Mouse (Mus musculus) gastrocnemius, adult 2 months (tissue): ENCODE data around the gene Glt8d2. TPM values are rescaled to one million over a fixed set of nuclear protein-coding genes. Genes with fewer than 3 reads are reported as not detected.

ENCODE experiments used
- DNase-seq: peaks from one replicate; pipeline ENCODE4 v3.0.0; 2022
- H3K27ac ChIP-seq: fragments of 200-600 bp; 2 replicates; pipeline ENCODE4 v1.8.1; 2022; ENCODE audit warnings: mild to moderate bottlenecking
- H3K4me3 ChIP-seq: fragments of 200-600 bp; 2 replicates; pipeline ENCODE4 v1.8.1; 2022; ENCODE audit warnings: mild to moderate bottlenecking, moderate library complexity
- CTCF ChIP-seq: fragments of 200-600 bp; IDR thresholded peaks from 2 replicates; pipeline ENCODE4 v1.8.1; 2022; ENCODE audit warnings: antibody characterized with exemption, mild to moderate bottlenecking, moderate library complexity
- intact Hi-C: fragments of 180-260 bp; cut with DNase I; formaldehyde crosslinking; loops from one replicate; pipeline ENCODE4 v1.15.1; 2025
- long read RNA-seq, 2 experiments: library from polyadenylated mRNA; stranded (forward); transcript quantifications; one replicate each; pipeline ENCODE4 v2.0.0; 2021
- total RNA-seq, 2 experiments: library from RNA; stranded (reverse); gene quantifications; 2 replicates each; pipeline ENCODE4 v1.2.3; 2021

The Glt8d2 gene
- 1 to 10 TPM; 1.5 to 3.0 TPM for total RNA-seq
- long read RNA-seq, experiment 1, partial matches to known transcripts = 0 of 2 reads
- long read RNA-seq, experiment 1, other reads (novel, unspliced or antisense) = 0 of 2 reads
- long read RNA-seq, experiment 2 = 0 reads

DNA sequence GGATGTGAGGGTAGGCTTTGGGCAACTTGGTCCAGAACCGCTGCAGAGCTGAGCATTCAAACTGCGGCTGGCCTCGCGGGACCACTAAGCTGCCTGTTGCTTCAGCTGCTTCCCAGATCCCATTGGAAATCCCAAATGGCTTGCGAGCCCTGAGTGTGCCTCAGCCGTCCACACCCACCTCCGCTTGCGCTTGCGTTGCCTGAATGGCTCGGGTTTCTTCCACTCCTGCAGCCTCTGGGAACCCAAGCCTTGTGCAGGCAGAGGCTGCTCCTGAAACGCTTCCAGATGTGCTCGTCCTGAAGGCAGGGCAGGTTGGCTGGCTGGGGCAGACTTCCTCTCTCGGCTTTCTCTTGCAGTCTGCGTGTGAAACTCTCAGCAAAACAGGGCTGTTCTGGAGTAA lies at the start of gene Glt8d2:
TSS of gene Glt8d2 (minus strand) at position 157 of the 400 bp plus-strand sequence.
- peak within 1 kb of the TSS; percentile 66 for H3K4me3 ChIP-seq
- no peak for TF ChIP-seq CTCF
- peak; percentile 89 for DNase-seq
- peak within 1 kb of the TSS; percentile 79 for H3K27ac ChIP-seq
- intact Hi-C loops = no loop called here

DNA sequence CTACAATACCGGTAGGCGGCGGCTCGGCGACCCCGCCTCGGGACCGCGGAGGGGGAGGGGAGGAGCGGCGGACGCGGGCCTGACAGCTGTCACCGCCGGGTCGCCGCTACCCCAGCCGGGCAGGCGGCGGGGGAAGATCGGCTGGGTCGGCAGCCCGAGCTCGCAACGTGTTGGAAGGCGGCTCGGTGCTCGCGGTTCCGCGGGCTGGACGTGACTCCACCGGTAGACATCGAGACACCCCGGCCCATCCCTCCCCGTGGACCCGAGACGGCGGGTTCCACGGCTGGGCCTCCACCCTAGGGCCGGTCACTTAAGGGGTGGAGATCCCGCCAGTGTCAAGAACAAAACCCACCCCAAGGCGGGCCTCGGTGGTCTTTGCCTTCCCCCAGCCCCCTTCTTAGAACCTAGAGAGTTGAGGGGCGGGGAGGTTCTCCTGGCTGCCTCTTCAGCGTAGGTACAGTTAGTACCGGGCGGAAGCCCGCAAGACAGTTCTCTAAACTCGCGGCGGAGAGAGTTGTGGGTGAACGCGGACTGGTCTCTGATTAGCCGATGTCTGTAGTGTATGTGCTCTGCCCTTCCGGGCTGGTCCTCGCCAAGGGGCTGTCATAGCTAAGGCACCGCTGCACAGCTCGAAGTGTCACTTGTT lies 9.0 kb upstream of the Glt8d2 start:
- peak; percentile 29 for DNase-seq
- Histone ChIP-seq H3K4me3 (peak overlapping the region; percentile 99), H3K27ac (peak overlapping the region; percentile 88)
- intact Hi-C loops = loop anchor here (1.0 kb wide), 1 partner anchor 64 kb away; no protein-coding TSS in a partner anchor
- peak; percentile 0; the same call in 1 of the 2 replicates for TF ChIP-seq CTCF

DNA sequence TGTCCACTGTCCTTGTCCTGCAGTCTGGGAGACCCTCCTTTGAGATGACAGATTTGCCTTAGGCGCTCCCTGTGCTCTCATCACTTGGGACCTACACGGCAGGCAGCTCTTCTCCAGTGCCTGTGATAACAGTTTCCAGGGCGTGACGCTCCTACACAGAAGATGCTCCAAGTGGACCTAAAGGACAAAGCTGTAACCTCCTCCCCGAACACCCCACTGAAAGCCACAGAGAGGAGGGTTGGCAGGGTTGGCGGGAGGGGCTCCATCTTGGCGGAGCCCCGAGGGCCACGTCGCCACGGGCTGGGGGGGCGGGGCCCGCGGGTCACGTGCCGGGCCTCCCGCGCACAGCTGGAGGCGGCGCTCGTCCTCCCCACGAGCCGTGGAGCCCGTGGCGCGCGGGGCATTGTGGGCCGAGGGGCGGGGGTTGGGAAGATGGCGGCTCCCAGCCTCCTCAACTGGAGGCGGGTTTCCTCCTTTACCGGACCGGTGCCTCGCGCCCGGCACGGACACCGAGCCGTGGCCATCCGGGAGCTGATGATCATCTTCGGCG lies 8.3 kb upstream of the Glt8d2 start:
- Histone ChIP-seq H3K27ac (peak overlapping the region; percentile 88), H3K4me3 (peak overlapping the region; percentile 99)
- peak; percentile 96 for DNase-seq
- intact Hi-C loops = loop anchor here (1.0 kb wide), 1 partner anchor 65 kb away; no protein-coding TSS in a partner anchor
- TF ChIP-seq CTCF = peak; percentile 4; the same call in 1 of the 2 replicates

DNA sequence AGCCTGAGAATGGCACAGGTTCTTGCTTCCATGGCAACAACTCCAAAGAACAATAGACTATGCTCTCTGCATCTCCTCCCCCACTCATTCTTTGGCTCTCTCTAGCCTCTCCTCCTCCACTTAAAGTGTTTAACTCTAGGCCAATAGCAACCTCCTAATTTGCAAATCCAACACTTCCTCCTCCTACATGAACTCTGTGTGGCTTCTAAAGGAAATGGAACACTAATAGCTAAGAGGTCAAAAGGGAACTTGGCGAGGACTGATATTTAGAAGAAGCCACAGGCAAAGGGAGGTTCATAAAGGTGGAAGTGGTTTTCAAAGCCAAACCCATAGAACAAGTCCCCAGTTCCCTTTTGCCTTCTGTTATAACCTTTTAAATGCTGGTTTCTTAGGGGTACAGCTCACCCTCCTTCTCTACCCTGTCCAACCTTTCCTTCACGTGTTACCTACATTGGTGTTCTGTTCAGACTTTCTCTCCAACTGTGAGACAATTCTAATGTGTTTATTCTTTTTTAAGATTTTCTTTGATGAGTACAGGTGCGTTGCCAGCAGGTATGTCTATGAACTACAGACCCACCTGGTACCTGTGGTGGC lies 7.0 kb upstream of the Glt8d2 start:
- Histone ChIP-seq H3K4me3 (no peak overlapping the region), H3K27ac (peak overlapping the region; percentile 88; the same call in 1 of the 2 replicates)
- no peak for DNase-seq
- no peak for TF ChIP-seq CTCF
- intact Hi-C loops = loop anchor here (2.0 kb wide), 1 partner anchor 29 kb away; no protein-coding TSS in a partner anchor

DNA sequence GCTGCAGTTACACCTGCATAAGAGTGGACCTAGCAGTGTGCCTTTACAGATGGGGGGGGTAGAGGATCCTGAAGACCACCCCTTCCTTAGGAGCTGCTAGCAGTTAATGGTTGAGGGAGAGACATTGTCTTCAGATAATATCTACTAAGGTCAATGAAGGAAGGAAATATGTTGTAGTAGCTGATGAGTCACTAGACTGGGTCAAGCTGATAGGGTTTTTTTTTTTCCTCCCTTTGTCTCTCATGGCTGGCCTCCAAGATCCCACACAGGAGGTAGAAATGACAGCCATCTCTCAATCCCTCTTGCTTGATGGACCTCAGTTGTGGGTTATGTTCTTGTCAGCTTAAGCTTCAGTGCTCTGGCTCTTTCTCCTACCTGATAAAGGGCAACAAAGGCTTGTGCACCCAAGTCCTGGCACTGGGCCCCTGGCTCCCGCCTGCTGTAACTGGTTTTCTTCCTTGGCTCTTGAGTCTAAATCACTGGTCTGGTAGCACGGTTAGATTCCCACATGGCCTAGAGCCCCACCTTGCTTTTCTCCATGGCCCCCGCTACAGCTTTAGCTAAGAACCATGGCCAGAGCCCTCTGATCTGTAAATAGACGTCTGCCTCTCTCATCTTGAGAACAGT lies 6.1 kb upstream of the Glt8d2 start:
- intact Hi-C loops = loop anchor here (2.0 kb wide), 1 partner anchor 28 kb away; no protein-coding TSS in a partner anchor
- no peak for TF ChIP-seq CTCF
- Histone ChIP-seq H3K4me3 (no peak overlapping the region), H3K27ac (peak overlapping the region; percentile 56)
- no peak for DNase-seq

DNA sequence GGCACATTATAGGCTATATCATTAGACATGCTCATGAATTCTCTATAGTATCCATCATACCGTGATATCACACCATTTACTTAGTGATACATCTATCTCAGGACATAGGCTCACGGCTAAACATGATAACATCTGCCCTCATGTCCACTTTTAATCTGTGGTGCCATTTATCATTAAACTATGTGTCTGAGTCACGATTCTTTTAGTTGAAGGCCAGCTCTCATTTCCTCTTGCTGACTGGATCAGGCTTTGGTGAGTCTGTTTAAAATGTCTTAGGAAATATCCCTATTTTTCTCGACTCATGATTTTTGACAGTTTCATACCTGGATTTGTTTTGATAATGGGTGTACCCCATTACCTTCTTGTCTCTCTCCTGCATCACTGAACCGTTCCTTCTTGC lies 5.5 kb upstream of the Glt8d2 start, which contains the start of gene Hcfc2:
TSS of gene Hcfc2 (plus strand) at position 205 of the 400 bp plus-strand sequence.
- intact Hi-C loops = loop anchor here (2.0 kb wide), 1 partner anchor 27 kb away; no protein-coding TSS in a partner anchor
- peak within 1 kb of the TSS; percentile 56 for H3K27ac ChIP-seq
- TF ChIP-seq CTCF = no peak

DNA sequence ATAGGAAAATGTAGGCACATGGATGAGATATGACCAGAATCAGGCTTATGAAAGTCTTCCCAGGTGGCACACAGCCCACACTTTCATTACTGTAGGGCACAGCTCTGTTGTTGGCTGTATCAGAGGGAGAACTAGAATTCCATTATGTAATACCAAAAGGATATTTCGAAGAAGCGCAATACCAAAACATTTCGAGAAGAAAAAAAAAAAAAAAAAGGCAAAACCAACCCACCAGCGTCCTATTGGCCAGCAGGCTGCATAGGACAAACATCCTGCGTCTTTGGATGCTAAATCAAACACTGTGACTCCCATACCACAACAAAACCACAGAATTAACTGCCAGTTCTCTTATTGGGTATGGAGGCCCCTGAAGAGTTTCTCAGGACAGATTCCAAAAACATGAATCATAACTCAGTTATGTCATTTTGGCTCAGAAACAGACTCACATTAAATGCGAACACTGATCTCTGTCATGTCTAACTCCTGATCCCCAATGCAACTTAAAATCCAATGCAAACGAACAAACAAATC lies 704 bp downstream of the Glt8d2 start:
- no peak for TF ChIP-seq CTCF
- peak overlapping the region; percentile 79 for H3K27ac ChIP-seq

More for the DNA sequence above, 5.5 kb upstream of the Glt8d2 start, which contains the start of gene Hcfc2:
- no peak for DNase-seq
- H3K4me3 ChIP-seq = no peak within 1 kb of the TSS

DNA sequence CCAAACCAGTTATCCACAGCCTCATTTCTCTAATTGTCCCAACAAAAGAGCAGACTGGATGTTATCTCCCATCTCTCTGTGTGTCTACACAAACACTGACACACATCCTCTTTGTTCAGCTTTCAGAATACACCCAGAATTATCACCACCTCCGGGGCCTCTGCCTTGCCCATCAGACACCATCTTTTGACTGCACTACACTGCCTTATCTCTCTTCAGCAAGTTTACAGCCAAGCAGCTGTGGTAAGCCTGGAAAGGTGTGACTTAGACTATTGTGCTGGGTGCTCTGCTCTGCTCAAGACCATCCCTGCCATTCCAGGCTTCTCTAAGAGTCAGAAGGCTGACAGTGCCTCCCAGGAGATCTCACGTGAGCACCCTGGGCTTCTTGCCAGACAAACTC lies 5.0 kb downstream of the Glt8d2 start:
- no peak for DNase-seq
- no peak for TF ChIP-seq CTCF

More for the DNA sequence above, 704 bp downstream of the Glt8d2 start:
- intact Hi-C loops = no loop called here
- peak overlapping the region; percentile 66 for H3K4me3 ChIP-seq
- peak; percentile 46 for DNase-seq

DNA sequence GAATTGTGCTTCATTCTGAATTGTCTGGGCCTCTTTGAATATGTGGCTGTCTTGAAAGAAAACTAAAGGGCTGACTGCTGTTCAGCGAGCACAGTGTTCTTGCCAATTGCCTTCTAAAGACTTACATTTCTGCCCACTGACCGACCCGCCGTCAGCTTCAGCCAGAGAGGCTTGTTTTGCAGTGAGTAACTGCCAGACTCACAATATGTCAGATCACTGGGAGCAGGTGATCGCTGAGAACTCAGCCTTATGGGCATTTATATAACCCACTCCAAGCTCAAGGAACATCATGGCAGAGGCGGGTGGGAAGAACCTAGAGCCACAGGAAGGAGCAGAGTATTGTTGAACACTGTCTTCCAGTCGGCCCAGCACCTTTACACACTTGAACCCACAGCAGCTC lies 8.8 kb downstream of the Glt8d2 start:
- Histone ChIP-seq H3K27ac (no peak overlapping the region), H3K4me3 (no peak overlapping the region)
- no peak for DNase-seq
- TF ChIP-seq CTCF = no peak
- intact Hi-C loops = no loop called here

More for the DNA sequence above, 5.0 kb downstream of the Glt8d2 start:
- Histone ChIP-seq H3K4me3 (no peak overlapping the region), H3K27ac (no peak overlapping the region)
- intact Hi-C loops = no loop called here

DNA sequence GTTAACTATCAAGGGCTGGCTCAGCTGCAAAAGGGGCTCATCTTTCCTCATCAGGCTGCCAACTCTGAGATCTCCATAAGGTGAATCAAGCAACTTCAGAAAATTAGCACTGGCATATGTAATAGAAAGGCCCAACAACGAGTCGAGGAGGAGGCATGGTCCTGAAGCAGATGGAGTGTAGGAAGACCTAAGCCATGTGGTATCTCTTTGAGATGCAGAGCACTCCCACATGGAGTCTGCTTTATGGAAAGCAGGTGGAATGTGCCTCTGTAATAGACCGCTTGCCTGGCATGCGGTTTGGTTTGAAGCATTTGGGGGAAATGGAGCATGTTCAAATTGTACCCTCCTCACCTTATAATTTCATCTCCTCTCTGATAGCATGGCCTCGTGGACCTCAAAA lies 9.7 kb downstream of the Glt8d2 start:
- intact Hi-C loops = no loop called here
- H3K4me3 ChIP-seq = no peak overlapping the region
- no peak for DNase-seq
- TF ChIP-seq CTCF = no peak
- no peak overlapping the region for H3K27ac ChIP-seq

DNA sequence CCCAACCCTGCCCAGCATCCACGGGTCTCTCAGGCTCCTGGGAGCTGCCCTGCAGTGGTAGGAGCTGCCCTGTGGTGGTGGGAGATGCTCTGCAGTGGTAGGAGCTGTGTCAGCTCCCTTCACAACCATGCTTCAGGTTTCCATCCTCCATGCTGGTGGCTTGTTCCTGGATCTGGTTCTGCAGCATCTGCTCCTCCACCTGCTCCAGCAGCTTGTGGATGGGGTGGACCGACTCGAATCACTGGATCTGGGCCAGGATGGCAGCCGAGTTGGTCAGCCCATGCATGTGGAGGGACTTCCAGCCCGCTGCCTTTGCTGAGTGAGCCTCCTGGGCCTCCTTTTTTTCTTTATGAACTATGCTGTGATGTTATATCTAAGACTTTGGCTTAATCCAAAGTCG lies 13.5 kb downstream of the Glt8d2 start:
- intact Hi-C loops = no loop called here
- Histone ChIP-seq H3K27ac (no peak overlapping the region), H3K4me3 (no peak overlapping the region)
- TF ChIP-seq CTCF = no peak
- DNase-seq = no peak

DNA sequence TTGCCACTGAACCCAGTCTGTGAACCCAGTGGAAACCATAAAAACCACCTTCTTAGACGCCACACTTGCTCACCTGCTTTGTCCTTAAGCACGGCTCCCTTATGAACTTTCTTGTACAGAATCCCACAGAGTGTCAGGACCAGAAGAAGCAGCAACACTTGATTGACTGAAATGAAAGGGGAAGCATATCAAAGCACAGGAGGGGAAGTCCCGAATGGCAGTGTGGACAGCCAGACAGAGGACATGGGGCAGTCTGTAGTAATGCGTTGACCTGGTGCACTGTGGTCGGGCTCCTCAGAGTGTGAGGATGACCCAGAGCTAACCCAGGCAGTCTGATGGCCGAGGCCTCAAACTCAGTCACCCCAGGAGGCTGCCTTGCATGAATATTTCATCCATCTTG lies 20.2 kb downstream of the Glt8d2 start:
- DNase-seq = no peak
- Histone ChIP-seq H3K4me3 (no peak overlapping the region), H3K27ac (no peak overlapping the region)
- TF ChIP-seq CTCF = no peak
- intact Hi-C loops = no loop called here
